Mouse (Mus musculus): Measurements from ENCODE around the gene Lgr4.

GRCm38 (mm10) chr2:109970744-109971410 is 53.4 kb downstream of the Lgr4 start:
- TF ChIP-seq POLR2A (IDR thresholded peaks at IDR 0.05; ENCODE audit: borderline replicate concordance, extremely low read depth, low read depth, low read length) (no peak), CTCF (IDR thresholded peaks at IDR 0.05; ENCODE audit: insufficient read depth, low read length) (no peak)
